Mouse (Mus musculus) forebrain, embryonic 12.5 days (tissue): Measurements from ENCODE around the gene Padi1. TPM values are rescaled to one million over a fixed set of nuclear protein-coding genes. Genes with fewer than 3 reads are reported as not detected.

Experiments
- ATAC-seq: fragments of 200-750 bp; cut with Nextera tagmentation; 2 replicates; pipeline ENCODE4 v1.8.0; 2017; ENCODE audit warnings: moderate TSS enrichment; ENCODE audit not compliant: low FRiP score
- H3K27ac ChIP-seq: fragments of 300-500 bp; sonication (generic); 2 replicates; pipeline ENCODE4 v1.5.1; 2016; ENCODE audit warnings: mild to moderate bottlenecking
- H3K27me3 ChIP-seq: fragments of 300-500 bp; sonication (generic); 2 replicates; pipeline ENCODE4 v1.6.1; 2016; ENCODE audit warnings: mild to moderate bottlenecking
- H3K36me3 ChIP-seq: fragments of 300-500 bp; sonication (generic); replicated peaks from 2 replicates; pipeline ENCODE4 v1.6.1; 2016; ENCODE audit warnings: mild to moderate bottlenecking
- H3K4me1 ChIP-seq: fragments of 300-500 bp; sonication (generic); 2 replicates; pipeline ENCODE4 v1.6.1; 2016
- H3K4me2 ChIP-seq: fragments of 300-500 bp; sonication (generic); 2 replicates; pipeline ENCODE4 v1.6.1; 2016; ENCODE audit warnings: mild to moderate bottlenecking, moderate library complexity
- H3K4me3 ChIP-seq: fragments of 300-500 bp; sonication (generic); replicated peaks from 2 replicates; pipeline ENCODE4 v1.5.1; 2016; ENCODE audit warnings: mild to moderate bottlenecking
- H3K9ac ChIP-seq: fragments of 300-500 bp; sonication (generic); 2 replicates; pipeline ENCODE4 v1.6.1; 2016; ENCODE audit warnings: mild to moderate bottlenecking
- H3K9me3 ChIP-seq: fragments of 300-500 bp; sonication (generic); 2 replicates; pipeline ENCODE4 v1.6.1; 2016
- WGBS: fragments of 180-500 bp; shearing (Covaris S2); methylation state at CpG from one replicate; pipeline ENCODE4 v1.1.7; 2016; 5-methylcytosine and 5-hydroxymethylcytosine counted together
- polyA plus RNA-seq: library from polyadenylated mRNA; unstranded; fragments of >200 nt; fragmentation: Nextera tagmentation; extraction: Ambion mirVana; gene quantifications from 2 replicates; pipeline ENCODE4 v1.2.1, GENCODE M21; 2016

The Padi1 gene
- polyA plus RNA-seq, 1 experiment from 2014 or later = 0.10 TPM

DNA sequence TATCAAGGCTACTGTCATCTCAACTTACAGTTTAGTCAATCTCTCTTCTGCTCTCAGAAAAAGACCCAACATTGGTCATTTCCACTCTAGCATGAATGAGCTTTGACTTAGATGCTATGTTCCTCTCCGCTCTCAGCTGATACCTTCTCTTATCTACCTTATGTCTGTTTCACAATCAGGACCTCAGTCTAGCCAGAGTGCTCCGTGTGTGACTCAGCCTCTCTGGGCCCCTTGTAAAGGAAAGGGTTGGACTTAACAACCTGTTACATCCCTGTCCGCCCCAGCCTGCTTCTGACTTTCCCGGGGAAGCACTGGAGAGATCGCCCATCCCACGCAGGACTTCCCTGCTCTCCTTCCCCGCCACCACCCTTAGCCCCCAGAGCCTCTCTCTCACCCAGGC, 53.0 kb downstream of the Padi1 start:
- 88% methylated on average over 7 of the region's 7 CpGs for WGBS
- no peak overlapping the region for H3K4me3 ChIP-seq
- no peak overlapping the region for H3K4me2 ChIP-seq
- no peak overlapping the region for H3K27ac ChIP-seq
- no peaks in the 10 kb centered on the region; the same call in 1 of the 2 replicates for H3K4me1 ChIP-seq
- H3K36me3 ChIP-seq = no peaks in the 10 kb centered on the region
- ATAC-seq = no peak
- no peaks in the 10 kb centered on the region for H3K9me3 ChIP-seq
- H3K9ac ChIP-seq = no peak overlapping the region
- no peaks in the 10 kb centered on the region for H3K27me3 ChIP-seq

DNA sequence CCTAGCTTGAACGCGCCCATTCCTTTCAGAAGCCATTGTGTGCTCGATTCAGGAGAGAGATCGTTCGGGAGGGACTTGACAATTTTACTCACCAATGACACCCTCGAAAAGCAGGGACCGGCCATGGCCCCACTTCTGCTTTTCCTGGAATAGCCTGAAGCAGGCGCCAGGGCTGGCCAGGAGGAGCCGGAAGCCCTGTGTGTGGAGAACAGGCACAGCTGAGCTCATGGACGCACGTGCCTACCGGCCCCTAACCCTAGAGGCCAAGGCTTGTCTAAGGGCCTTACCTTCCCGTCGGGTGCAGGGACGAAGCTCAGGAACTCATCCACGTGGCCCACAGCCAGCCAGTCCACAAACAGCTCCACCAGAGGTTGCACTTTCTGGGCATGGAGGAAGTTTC, 54.5 kb downstream of the Padi1 start:
- no peaks in the 10 kb centered on the region for H3K27me3 ChIP-seq
- no peak overlapping the region for H3K27ac ChIP-seq
- H3K9me3 ChIP-seq = peaks cover 3% of the 10 kb centered on the region; the same call in 1 of the 2 replicates
- H3K9ac ChIP-seq = no peak overlapping the region
- ATAC-seq = no peak
- H3K4me1 ChIP-seq = no peaks in the 10 kb centered on the region; the same call in 1 of the 2 replicates
- 86% methylated on average over 16 of the region's 16 CpGs for WGBS
- no peak overlapping the region for H3K4me3 ChIP-seq
- H3K36me3 ChIP-seq = no peaks in the 10 kb centered on the region
- no peak overlapping the region for H3K4me2 ChIP-seq

DNA sequence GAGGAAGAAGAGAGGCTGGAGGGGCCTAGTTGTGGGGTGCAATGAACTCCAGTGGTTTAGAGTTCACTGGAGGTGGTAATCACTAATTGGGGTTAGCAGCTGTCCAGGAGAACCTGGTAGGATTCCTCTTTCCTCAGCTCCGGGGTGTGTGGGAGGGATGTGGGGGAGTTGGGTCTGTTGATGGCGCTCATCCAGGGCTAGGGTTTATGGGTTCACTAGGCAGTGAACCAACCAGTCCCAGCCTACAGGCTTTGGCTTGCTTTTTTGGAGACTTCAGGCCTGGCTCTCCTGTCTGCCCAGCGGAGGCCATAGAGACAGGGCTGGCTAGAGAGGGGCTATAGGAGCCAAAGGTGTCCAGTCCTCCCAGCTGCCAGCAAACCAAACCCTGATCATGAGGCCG, 55.6 kb downstream of the Padi1 start:
- Histone ChIP-seq H3K4me1 (no peaks in the 10 kb centered on the region; the same call in 1 of the 2 replicates), H3K36me3 (no peaks in the 10 kb centered on the region), H3K4me2 (no peak overlapping the region), H3K27me3 (no peaks in the 10 kb centered on the region), H3K4me3 (no peak overlapping the region), H3K9me3 (peaks cover 3% of the 10 kb centered on the region; the same call in 1 of the 2 replicates), H3K27ac (no peak overlapping the region), H3K9ac (no peak overlapping the region)
- 97% methylated on average over 4 of the region's 4 CpGs for WGBS
- ATAC-seq = no peak

DNA sequence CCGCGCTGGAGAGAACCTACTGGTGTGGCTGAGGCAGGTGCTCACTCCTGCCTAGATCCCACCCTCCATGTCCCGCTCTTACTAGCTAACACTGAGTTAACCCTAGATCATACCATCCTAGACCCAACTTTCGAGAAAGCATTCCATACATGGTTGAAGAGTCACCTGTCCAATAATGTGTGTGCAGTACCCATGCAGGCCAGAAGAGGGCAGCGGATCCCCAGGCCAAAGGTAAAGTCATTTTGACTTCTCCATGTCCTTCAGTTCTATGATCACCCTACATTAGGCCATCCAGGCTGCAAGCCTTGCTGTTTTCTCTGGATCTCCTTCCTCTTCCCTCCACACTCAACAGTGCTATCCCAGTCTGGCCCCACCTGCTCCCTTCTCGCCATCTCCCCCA, 56.6 kb downstream of the Padi1 start:
- Histone ChIP-seq H3K36me3 (no peaks in the 10 kb centered on the region), H3K9me3 (peaks cover 5% of the 10 kb centered on the region; the same call in 1 of the 2 replicates), H3K27me3 (no peaks in the 10 kb centered on the region), H3K9ac (no peak overlapping the region), H3K4me3 (no peak overlapping the region), H3K4me1 (no peaks in the 10 kb centered on the region; the same call in 1 of the 2 replicates), H3K27ac (no peak overlapping the region), H3K4me2 (no peak overlapping the region)
- no peak for ATAC-seq
- WGBS = 49% methylated on average over 6 of the region's 6 CpGs

DNA sequence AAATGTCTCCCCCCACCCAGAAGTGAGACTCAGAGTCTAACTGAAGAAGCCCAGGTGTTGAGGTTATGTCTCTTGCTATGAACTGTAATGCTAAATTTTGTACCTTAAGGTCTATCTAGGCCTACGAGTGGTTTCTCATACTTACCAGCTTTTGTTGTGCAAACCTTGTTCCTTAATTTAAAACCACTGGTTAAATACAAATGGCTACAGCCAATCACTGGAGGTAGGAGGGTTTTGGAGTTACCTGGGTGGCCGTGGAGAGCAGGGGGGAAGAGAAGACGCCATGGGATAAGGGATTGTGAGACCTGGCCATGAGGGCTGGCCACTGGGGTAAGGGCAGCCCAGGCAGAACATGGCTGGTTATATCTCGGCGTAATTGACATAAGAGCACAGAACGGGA, 57.3 kb downstream of the Padi1 start:
- no peak overlapping the region for H3K9ac ChIP-seq
- no peaks in the 10 kb centered on the region for H3K36me3 ChIP-seq
- ATAC-seq = no peak
- no peaks in the 10 kb centered on the region for H3K27me3 ChIP-seq
- no peak overlapping the region for H3K4me3 ChIP-seq
- peaks cover 5% of the 10 kb centered on the region; the same call in 1 of the 2 replicates for H3K9me3 ChIP-seq
- H3K4me1 ChIP-seq = no peaks in the 10 kb centered on the region; the same call in 1 of the 2 replicates
- no peak overlapping the region for H3K27ac ChIP-seq
- H3K4me2 ChIP-seq = no peak overlapping the region
- 85% methylated on average over 6 of the region's 6 CpGs for WGBS

DNA sequence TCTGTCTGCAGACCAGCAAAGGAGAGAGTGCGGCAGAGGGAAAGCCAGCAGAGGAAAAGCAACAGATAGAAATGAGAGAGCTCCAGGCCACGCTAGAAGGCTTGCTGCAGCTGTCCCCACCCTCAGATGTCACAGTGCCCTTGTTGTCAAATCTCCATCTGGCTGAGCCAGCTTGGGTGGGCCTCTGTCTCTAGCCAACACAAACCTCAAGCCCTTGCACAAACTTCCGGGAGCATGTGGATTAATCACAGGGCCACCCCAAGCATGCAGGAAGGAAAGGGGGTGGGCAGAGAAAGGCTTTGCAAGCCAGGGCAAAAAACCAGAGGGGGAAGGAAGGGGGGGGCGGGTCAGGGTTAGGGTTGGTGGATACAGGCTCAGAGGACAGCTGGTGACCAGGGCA, 58.2 kb downstream of the Padi1 start:
- peaks cover 5% of the 10 kb centered on the region; the same call in 1 of the 2 replicates for H3K9me3 ChIP-seq
- 74% methylated on average over 4 of the region's 4 CpGs for WGBS
- no peak overlapping the region for H3K4me2 ChIP-seq
- no peak overlapping the region for H3K4me3 ChIP-seq
- H3K4me1 ChIP-seq = no peaks in the 10 kb centered on the region; the same call in 1 of the 2 replicates
- no peak overlapping the region for H3K27ac ChIP-seq
- no peak overlapping the region for H3K9ac ChIP-seq
- no peak for ATAC-seq
- H3K36me3 ChIP-seq = no peaks in the 10 kb centered on the region
- no peaks in the 10 kb centered on the region for H3K27me3 ChIP-seq

DNA sequence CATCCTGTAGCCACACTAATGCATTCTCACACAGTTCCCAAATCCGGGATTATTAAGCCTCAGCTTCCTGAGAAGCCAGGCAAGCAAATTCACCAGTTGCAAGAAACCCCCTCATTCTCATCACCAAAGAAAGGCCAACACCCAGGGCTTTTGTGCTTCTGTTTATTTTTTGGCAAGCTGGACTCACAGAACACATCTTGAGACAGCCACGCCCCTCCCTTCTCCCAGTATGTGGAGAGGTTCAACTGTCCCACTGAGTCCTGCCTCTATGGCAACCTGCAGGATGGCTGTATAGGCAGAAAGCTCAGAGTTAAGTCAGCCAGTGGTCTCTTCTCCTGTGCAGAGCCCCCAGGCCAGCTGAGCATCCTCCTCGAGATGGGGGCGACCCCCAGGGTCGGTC, 60.4 kb downstream of the Padi1 start:
- Histone ChIP-seq H3K4me1 (no peaks in the 10 kb centered on the region; the same call in 1 of the 2 replicates), H3K27ac (no peak overlapping the region), H3K36me3 (no peaks in the 10 kb centered on the region), H3K4me2 (no peak overlapping the region), H3K9me3 (peaks cover 8% of the 10 kb centered on the region; the same call in 1 of the 2 replicates), H3K27me3 (no peaks in the 10 kb centered on the region), H3K9ac (no peak overlapping the region), H3K4me3 (no peak overlapping the region)
- 87% methylated on average over 5 of the region's 5 CpGs for WGBS
- no peak for ATAC-seq

DNA sequence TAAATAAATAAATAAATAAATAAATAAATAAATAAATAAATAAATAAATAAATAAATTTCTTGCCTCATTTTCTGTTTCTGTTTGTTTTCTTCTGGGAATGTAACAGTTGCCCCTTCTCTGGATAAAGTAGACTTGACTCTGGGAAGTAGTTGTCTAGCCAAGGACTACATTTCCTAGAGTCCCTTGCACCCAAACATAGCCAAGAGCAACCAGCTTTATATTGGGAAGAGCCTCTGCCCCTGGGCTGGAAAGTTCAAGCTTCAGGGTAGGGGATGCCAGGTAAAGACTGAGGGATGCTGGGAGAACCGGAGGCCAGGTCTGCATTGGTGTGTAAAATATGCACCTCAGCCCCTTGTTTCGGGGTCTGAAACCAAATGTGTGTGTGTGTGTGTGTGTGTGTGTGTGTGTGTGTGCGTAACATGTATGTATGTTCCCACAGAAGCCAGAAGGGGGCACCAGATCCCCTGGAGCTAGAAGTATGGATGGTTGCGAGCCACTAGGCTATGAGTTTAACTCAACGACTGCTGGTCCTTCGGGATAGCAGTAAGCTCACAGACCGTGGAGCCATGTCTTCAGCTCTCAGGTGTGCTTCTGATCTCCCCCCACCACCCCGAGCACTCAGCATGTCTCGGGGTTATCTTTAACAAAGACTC, 61.2 kb downstream of the Padi1 start:
- Histone ChIP-seq H3K9ac (no peak overlapping the region), H3K4me1 (peaks cover 4% of the 10 kb centered on the region), H3K27ac (no peak overlapping the region), H3K9me3 (peaks cover 9% of the 10 kb centered on the region; the same call in 1 of the 2 replicates), H3K27me3 (no peaks in the 10 kb centered on the region), H3K36me3 (no peaks in the 10 kb centered on the region), H3K4me3 (no peak overlapping the region), H3K4me2 (no peak overlapping the region)
- no peak for ATAC-seq
- 92% methylated on average over 9 of the region's 9 CpGs for WGBS

DNA sequence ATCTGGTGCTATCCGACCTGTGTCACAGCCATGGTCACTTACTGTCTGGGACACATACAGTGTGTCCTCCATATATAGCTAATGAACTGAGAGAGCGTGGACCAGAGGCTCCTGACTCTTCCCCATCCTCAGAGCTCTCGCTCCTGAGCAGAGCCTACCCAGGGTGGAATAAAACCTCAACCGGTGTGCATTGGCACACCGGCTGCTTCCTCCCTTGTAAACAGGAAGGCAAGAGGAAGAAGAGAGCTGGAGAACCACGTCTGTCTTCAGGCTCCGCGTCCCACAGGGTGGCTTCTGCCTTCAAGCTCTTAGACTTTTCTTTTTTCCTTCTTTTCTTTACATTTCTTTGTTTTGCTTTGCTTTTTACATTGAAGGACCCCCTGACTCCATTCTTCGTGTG, 62.8 kb downstream of the Padi1 start:
- H3K4me3 ChIP-seq = no peak overlapping the region
- no peak overlapping the region for H3K4me2 ChIP-seq
- no peaks in the 10 kb centered on the region for H3K27me3 ChIP-seq
- WGBS = 90% methylated on average over 9 of the region's 9 CpGs
- H3K9me3 ChIP-seq = peaks cover 9% of the 10 kb centered on the region; the same call in 1 of the 2 replicates
- no peaks in the 10 kb centered on the region for H3K36me3 ChIP-seq
- no peak overlapping the region for H3K27ac ChIP-seq
- ATAC-seq = no peak
- H3K4me1 ChIP-seq = peaks cover 4% of the 10 kb centered on the region
- H3K9ac ChIP-seq = no peak overlapping the region

DNA sequence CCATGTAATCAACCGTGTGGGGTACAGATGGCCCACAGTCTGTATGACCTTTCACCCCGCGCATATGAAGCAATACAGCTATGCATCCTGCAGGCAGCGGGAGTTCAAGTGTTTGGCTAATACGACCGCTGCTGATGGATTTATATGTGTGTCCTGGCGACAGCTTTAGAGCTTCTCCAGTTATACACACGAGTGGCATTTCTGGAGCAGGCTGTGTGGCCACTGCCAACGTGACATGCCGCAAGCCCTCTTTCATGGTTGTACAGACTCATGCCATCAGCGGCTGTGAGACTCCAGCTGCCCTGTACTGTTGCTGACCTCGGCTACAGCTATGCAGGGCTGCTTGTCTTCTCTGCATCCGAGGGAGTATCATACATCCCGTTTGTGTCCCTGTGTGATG, 65.1 kb downstream of the Padi1 start:
- H3K27ac ChIP-seq = no peak overlapping the region
- WGBS = 88% methylated on average over 14 of the region's 14 CpGs
- H3K4me3 ChIP-seq = no peak overlapping the region
- no peak overlapping the region for H3K9ac ChIP-seq
- H3K4me1 ChIP-seq = peaks cover 4% of the 10 kb centered on the region
- 0 out of 2 replicates have a peak, but pooled peaks cover 6% of the 10 kb centered on the region for H3K9me3 ChIP-seq
- H3K4me2 ChIP-seq = no peak overlapping the region
- H3K27me3 ChIP-seq = no peaks in the 10 kb centered on the region
- no peaks in the 10 kb centered on the region for H3K36me3 ChIP-seq
- ATAC-seq = no peak

DNA sequence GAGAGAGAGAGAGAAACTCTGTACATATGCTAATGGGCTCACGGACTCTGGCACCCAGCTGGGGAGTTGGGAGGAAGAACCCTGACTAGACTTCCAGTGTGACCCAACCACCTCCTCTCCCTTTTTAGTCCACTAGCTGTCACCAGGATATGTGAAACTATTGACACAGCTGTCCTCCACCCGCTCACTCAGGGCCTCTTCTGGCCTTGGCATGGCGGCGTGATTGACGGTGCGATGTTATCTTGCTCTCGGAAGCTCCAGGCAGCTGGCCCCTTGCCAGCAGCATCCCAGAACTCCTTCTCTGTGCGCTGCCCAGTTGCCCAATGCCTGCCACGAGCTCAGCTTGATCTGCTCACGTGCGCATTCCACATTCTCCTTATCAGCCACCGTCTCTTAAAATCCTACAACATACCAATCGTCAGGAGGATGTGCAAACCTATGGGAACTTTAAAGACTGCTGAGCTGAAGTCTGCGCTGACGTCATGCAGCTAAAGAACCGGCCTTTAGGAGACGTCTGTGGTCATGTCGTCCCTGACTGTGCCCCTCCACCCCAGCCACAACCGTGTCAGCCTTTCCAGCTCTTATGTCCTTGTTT, 65.7 kb downstream of the Padi1 start:
- 0 out of 2 replicates have a peak, but pooled peaks cover 6% of the 10 kb centered on the region for H3K9me3 ChIP-seq
- H3K27me3 ChIP-seq = no peaks in the 10 kb centered on the region
- H3K4me2 ChIP-seq = no peak overlapping the region
- H3K27ac ChIP-seq = no peak overlapping the region
- peaks cover 4% of the 10 kb centered on the region for H3K4me1 ChIP-seq
- WGBS = 69% methylated on average over 19 of the region's 19 CpGs
- H3K4me3 ChIP-seq = no peak overlapping the region
- ATAC-seq = no peak
- no peaks in the 10 kb centered on the region for H3K36me3 ChIP-seq
- H3K9ac ChIP-seq = no peak overlapping the region

DNA sequence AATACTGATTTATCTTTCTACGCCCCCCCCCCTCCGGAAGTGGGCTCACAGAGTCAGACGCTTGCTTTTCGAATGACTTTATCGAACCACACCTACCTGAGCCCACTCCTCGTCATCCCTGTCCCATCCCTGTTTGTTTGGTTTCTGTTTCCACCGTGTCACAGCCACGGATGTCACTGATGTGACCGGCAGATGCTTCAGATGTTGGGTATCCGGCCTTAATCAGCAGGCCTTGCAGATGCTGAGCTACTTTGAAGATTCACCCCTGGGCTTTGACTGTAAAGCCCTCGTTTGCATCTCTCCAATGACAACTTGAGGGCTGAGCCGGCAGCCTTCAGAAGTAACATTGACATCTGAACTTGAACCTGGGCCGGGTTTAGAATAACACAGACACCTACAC, 69.0 kb downstream of the Padi1 start:
- Histone ChIP-seq H3K27me3 (peaks cover 2% of the 10 kb centered on the region; the same call in 1 of the 2 replicates), H3K9me3 (0 out of 2 replicates have a peak, but pooled peaks cover 4% of the 10 kb centered on the region), H3K36me3 (no peaks in the 10 kb centered on the region), H3K27ac (no peak overlapping the region), H3K4me3 (no peak overlapping the region), H3K9ac (no peak overlapping the region), H3K4me2 (no peak overlapping the region), H3K4me1 (peaks cover 4% of the 10 kb centered on the region)
- no peak for ATAC-seq
- WGBS = 83% methylated on average over 13 of the region's 13 CpGs

DNA sequence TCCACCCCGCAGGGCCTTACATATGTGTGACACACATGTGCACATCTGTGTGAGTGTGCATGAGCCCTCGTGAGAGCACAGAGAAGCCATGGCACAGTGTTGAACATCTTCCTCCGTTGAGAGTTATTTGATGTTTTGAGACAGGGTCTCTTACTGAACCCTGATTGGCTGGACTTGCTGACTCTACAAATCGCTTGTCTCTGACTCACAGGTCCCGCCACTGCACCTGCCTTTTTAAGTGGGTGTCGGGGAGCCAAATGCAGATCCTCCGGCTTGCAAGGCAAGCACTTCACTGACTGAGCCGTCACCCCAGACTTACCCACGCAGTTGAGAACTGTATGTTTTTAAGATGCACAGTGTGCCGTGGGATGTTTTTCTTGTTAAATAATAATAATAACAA, 69.7 kb downstream of the Padi1 start:
- H3K27ac ChIP-seq = no peak overlapping the region
- H3K9me3 ChIP-seq = 0 out of 2 replicates have a peak, but pooled peaks cover 4% of the 10 kb centered on the region
- no peak overlapping the region for H3K4me3 ChIP-seq
- peaks cover 2% of the 10 kb centered on the region; the same call in 1 of the 2 replicates for H3K27me3 ChIP-seq
- H3K4me1 ChIP-seq = peaks cover 4% of the 10 kb centered on the region
- no peaks in the 10 kb centered on the region for H3K36me3 ChIP-seq
- H3K9ac ChIP-seq = no peak overlapping the region
- no peak overlapping the region for H3K4me2 ChIP-seq
- ATAC-seq = no peak
- 91% methylated on average over 10 of the region's 10 CpGs for whole genome bisulfite sequencing
